Mouse (Mus musculus): ENCODE measurements at regions not wholly inside any gene's neighbourhood (a gene's known extent, or its start where the extent isn't known, plus 50 kb on each side); places are given as distances from the start of the nearest gene placed in this dataset.

GRCm38 (mm10) chr1:94318029-94318428 is 265.7 kb upstream of the Pdcd1 start:
- TF ChIP-seq TCF12 (IDR thresholded peaks at IDR 0.05; ENCODE audit: low read depth, low read length) (peak; percentile 93), GATA1 (IDR thresholded peaks at IDR 0.05; ENCODE audit: low read depth, low read length) (peak; percentile 93), NELFE (IDR thresholded peaks at IDR 0.05; ENCODE audit: low read depth, low read length) (no peak), ELF1 (IDR thresholded peaks at IDR 0.05; ENCODE audit: low read depth, low read length) (peak; percentile 52; the same call in 1 of the 2 replicates), SIN3A (IDR thresholded peaks at IDR 0.05; ENCODE audit: low read length) (peak; percentile 33; the same call in 1 of the 2 replicates), TBP (IDR thresholded peaks at IDR 0.05; ENCODE audit: low read depth, low read length) (no peak), TAL1 (IDR thresholded peaks at IDR 0.05; ENCODE audit: low read length) (peak; percentile 61), MAFK (IDR thresholded peaks at IDR 0.05; ENCODE audit: borderline replicate concordance, low read depth, low read length) (peak; percentile 14; the same call in 1 of the 2 replicates), RAD21 (IDR thresholded peaks at IDR 0.05; ENCODE audit: low read depth, low read length) (no peak; the same call in none of the 2 replicates), MYC (IDR thresholded peaks at IDR 0.05; ENCODE audit: low read depth, low read length) (no peak), BHLHE40 (IDR thresholded peaks at IDR 0.05; ENCODE audit: borderline replicate concordance, low read depth, low read length) (no peak), JUND (IDR thresholded peaks at IDR 0.05; ENCODE audit: low read depth, low read length) (no peak), MYB (IDR thresholded peaks at IDR 0.05; ENCODE audit: low read depth, low read length) (0 out of 2 replicates have a peak, but pooled peaks have one; percentile 46), CTCF (IDR thresholded peaks at IDR 0.05 in 2 of 3, conservative IDR thresholded peaks at IDR 0.05 in 1 of 3; ENCODE audit: control insufficient read depth in 1 of 3, insufficient read depth in 1 of 3, low read depth in 2 of 3, low read length in 3 of 3, poor library complexity in 1 of 3, severe bottlenecking in 1 of 3) (no peak), ZC3H11A (IDR thresholded peaks at IDR 0.05; ENCODE audit: low read depth, low read length) (peak; percentile 7; the same call in 1 of the 2 replicates), CHD2 (IDR thresholded peaks at IDR 0.05; ENCODE audit: low read length) (no peak), EP300 (IDR thresholded peaks at IDR 0.05; ENCODE audit: low read depth in 1 of 2, low read length in 2 of 2) (peak; percentile 93 to 97), SMC3 (IDR thresholded peaks at IDR 0.05; ENCODE audit: low read depth, low read length) (no peak), HCFC1 (IDR thresholded peaks at IDR 0.05; ENCODE audit: low read depth, low read length) (no peak), UBTF (IDR thresholded peaks at IDR 0.05; ENCODE audit: borderline replicate concordance, insufficient read depth, low read depth, low read length) (no peak), USF2 (IDR thresholded peaks at IDR 0.05; ENCODE audit: borderline replicate concordance in 1 of 2, insufficient read depth in 1 of 2, low read depth in 1 of 2, low read length in 2 of 2) (no peak), ETS1 (IDR thresholded peaks at IDR 0.05; ENCODE audit: low read depth, low read length) (peak; percentile 58; the same call in 1 of the 2 replicates), KAT2A (conservative IDR thresholded peaks at IDR 0.05; ENCODE audit: low read depth, low read length) (no peak), ZNF384 (IDR thresholded peaks at IDR 0.05; ENCODE audit: low read depth, low read length) (no peak; the same call in 1 of the 2 replicates), ZMIZ1 (IDR thresholded peaks at IDR 0.05; ENCODE audit: low read depth, low read length) (no peak), USF1 (IDR thresholded peaks at IDR 0.05; ENCODE audit: low read depth, low read length) (0 out of 2 replicates have a peak, but pooled peaks have one; percentile 42), ZKSCAN1 (IDR thresholded peaks at IDR 0.05; ENCODE audit: low read depth, low read length) (no peak), CHD1 (IDR thresholded peaks at IDR 0.05; ENCODE audit: low read depth, low read length) (no peak), RCOR1 (IDR thresholded peaks at IDR 0.05; ENCODE audit: low read depth, low read length) (peak; percentile 91), E2F4 (IDR thresholded peaks at IDR 0.05; ENCODE audit: borderline replicate concordance, low read depth, low read length) (no peak), GABPA (IDR thresholded peaks at IDR 0.05; ENCODE audit: low read depth, low read length) (no peak; the same call in 1 of the 2 replicates), MXI1 (IDR thresholded peaks at IDR 0.05; ENCODE audit: low read depth, low read length) (no peak), NRF1 (IDR thresholded peaks at IDR 0.05; ENCODE audit: insufficient read depth, low read depth, low read length, poor library complexity, severe bottlenecking) (no peak)
- peaks cover 0 to 18% of the 10 kb centered on the region in 2 experiments; a peak in 2 of 4 replicates for H3K36me3 ChIP-seq (ENCODE audit: control insufficient read depth in 1 of 2, insufficient read depth in 2 of 2, low read length in 2 of 2)

More at GRCm38 (mm10) chr1:94318029-94318428, 265.7 kb upstream of the Pdcd1 start:
- H3K4me1 ChIP-seq (ENCODE audit: control insufficient read depth in 1 of 2, insufficient read depth in 2 of 2, low read length in 2 of 2): peaks cover 5 to 10% of the 10 kb centered on the region in 2 experiments
- no peaks in the 10 kb centered on the region for H3K79me2 ChIP-seq (ENCODE audit: control insufficient read depth, insufficient read depth, low read length, poor library complexity)
- DNase-seq (ENCODE audit: low read depth, low spot score): peak; percentile 78
- H3K27ac ChIP-seq (ENCODE audit: control insufficient read depth, low read depth, low read length): peak overlapping the region; percentile 83
- H3K27me3 ChIP-seq (ENCODE audit: control insufficient read depth in 1 of 2, insufficient read depth in 2 of 2, low read length in 2 of 2): no peaks in the 10 kb centered on the region
- H3K4me3 ChIP-seq (ENCODE audit: control insufficient read depth in 1 of 2, insufficient read depth in 1 of 2, low read depth in 2 of 2, low read length in 2 of 2): peak overlapping the region in 1 of 2 experiments; percentile 41; a peak in 2 of 4 replicates
- H3K9me3 ChIP-seq (replicated peaks; ENCODE audit: insufficient read depth, low read length): no peaks in the 10 kb centered on the region
- peak overlapping the region; percentile 32; the same call in 1 of the 2 replicates for H3K9ac ChIP-seq (ENCODE audit: control insufficient read depth, low read depth, low read length, poor library complexity, severe bottlenecking)

Data from MEL (cell line).